Mouse (Mus musculus) stomach, embryonic 14.5 days (tissue): ENCODE results near the gene Ccdc102a. TPM values are rescaled to one million over a fixed set of nuclear protein-coding genes. Genes with fewer than 3 reads are reported as not detected.
"Not testable (repeated sequence)": the region's sequence is repeated elsewhere in the genome, so short reads cannot be mapped to it uniquely, and the experiment has no call there.

ENCODE experiments used
- ATAC-seq: fragments of 200-750 bp; cut with Nextera tagmentation; 2 replicates; pipeline ENCODE4 v1.8.0; 2017; ENCODE audit warnings: low read depth, moderate TSS enrichment; ENCODE audit not compliant: insufficient number of reproducible peaks, insufficient read depth, low FRiP score
- H3K27ac ChIP-seq: fragments of 300-500 bp; sonication (generic); 2 replicates; pipeline ENCODE4 v1.5.1; 2014; ENCODE audit warnings: mild to moderate bottlenecking, low read length, moderate library complexity, mixed read lengths
- H3K27me3 ChIP-seq: fragments of 300-500 bp; sonication (generic); 2 replicates; pipeline ENCODE4 v1.6.1; 2014; ENCODE audit warnings: low read length, control low read depth, mixed read lengths; ENCODE audit not compliant: control insufficient read depth, insufficient read depth
- H3K36me3 ChIP-seq: fragments of 300-500 bp; sonication (generic); 2 replicates; pipeline ENCODE4 v1.6.1; 2014; ENCODE audit warnings: mild to moderate bottlenecking, control low read depth, low read length, moderate library complexity, mixed read lengths; ENCODE audit not compliant: control insufficient read depth, insufficient read depth
- H3K4me1 ChIP-seq: fragments of 300-500 bp; sonication (generic); 2 replicates; pipeline ENCODE4 v1.6.1; 2014; ENCODE audit warnings: low read length, control low read depth, mixed read lengths; ENCODE audit not compliant: control insufficient read depth, insufficient read depth
- H3K4me2 ChIP-seq: fragments of 300-500 bp; sonication (generic); replicated peaks from 2 replicates; pipeline ENCODE4 v1.6.1; 2014; ENCODE audit warnings: low read depth, low read length, control low read depth
- H3K4me3 ChIP-seq: fragments of 300-500 bp; sonication (generic); 2 replicates; pipeline ENCODE4 v1.5.1; 2014; ENCODE audit warnings: low read depth, low read length, control low read depth
- H3K9ac ChIP-seq: fragments of 300-500 bp; sonication (generic); replicated peaks from 2 replicates; pipeline ENCODE4 v1.6.1; 2014; ENCODE audit warnings: low read depth, mild to moderate bottlenecking, control low read depth, low read length, moderate library complexity, mixed read lengths
- H3K9me3 ChIP-seq: fragments of 300-500 bp; sonication (generic); 2 replicates; pipeline ENCODE4 v1.6.1; 2016; ENCODE audit warnings: low read depth, low read length, control low read depth; ENCODE audit not compliant: control insufficient read depth
- WGBS: fragments of 180-500 bp; shearing (Covaris S2); extraction: QIAGEN DNeasy Blood & Tissue Kit; methylation state at CpG from one replicate; pipeline ENCODE4 v1.1.7; 2014; 5-methylcytosine and 5-hydroxymethylcytosine counted together
- polyA plus RNA-seq: library from polyadenylated mRNA; unstranded; fragments of >200 nt; fragmentation: Nextera tagmentation; extraction: Ambion mirVana; gene quantifications from 2 replicates; pipeline ENCODE4 v1.2.1, GENCODE M21; 2014

Gene Ccdc102a
- polyA plus RNA-seq, 1 experiment from 2014 or later, result 29.9 TPM

DNA sequence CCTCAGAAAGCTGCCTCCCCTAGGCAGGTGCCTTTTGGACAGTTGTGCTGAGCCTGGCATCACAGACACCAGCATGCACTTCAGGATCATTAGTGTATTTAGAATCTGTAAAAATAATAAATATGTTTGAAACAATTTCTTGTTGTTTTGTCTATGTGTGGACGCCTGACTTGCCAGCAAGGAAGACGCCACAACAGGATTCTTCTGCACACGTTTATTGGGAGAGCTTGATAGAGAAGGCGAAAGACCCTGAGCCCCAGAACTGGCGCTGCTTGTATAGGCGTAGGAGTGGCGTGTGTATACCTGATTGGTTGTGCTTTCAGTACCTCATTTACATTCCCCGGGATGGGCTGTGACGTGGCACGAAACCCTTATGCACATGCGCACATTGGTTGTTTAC lies 63.1 kb downstream of the Ccdc102a start:
- peaks cover 34% of the 10 kb centered on the region for H3K36me3 ChIP-seq
- not testable (repeated sequence) for H3K4me1 ChIP-seq, H3K9me3 ChIP-seq, H3K4me3 ChIP-seq, ATAC-seq, H3K27me3 ChIP-seq, H3K27ac ChIP-seq, H3K4me2 ChIP-seq, H3K9ac ChIP-seq
- 88% methylated on average over 11 of the region's 11 CpGs for WGBS

Other genes starting within 250 kb of the Ccdc102a start
- 65.6 and 70.4 TPM in 2 replicates for gene Pllp, start 221.8 kb downstream of the Ccdc102a start, polyA plus RNA-seq
- not detected in 2 replicates for gene Ccl22, start 172.5 kb downstream of the Ccdc102a start, polyA plus RNA-seq
- gene Cx3cl1, start 146.1 kb downstream of the Ccdc102a start, polyA plus RNA-seq, result 7.4 and 11.1 TPM in 2 replicates
- 0.56 TPM in 1 of 2 replicates, not detected in the other for gene Ccl17, start 107.6 kb downstream of the Ccdc102a start, polyA plus RNA-seq
- gene Coq9, start 79.8 kb downstream of the Ccdc102a start, polyA plus RNA-seq, result 73.2 and 80.4 TPM in 2 replicates
- gene Ciapin1, start 79.7 kb downstream of the Ccdc102a start, polyA plus RNA-seq, result 90.0 and 96.2 TPM in 2 replicates
- 150 and 159 TPM in 2 replicates for gene Polr2c, start 60.6 kb downstream of the Ccdc102a start, polyA plus RNA-seq
- gene Dok4, start 41.8 kb downstream of the Ccdc102a start, polyA plus RNA-seq, result 17.2 and 19.9 TPM in 2 replicates
- gene Adgrg5, start 5.6 kb upstream of the Ccdc102a start, polyA plus RNA-seq, result 0.25 and 0.36 TPM in 2 replicates
- gene Adgrg1, start 56.7 kb upstream of the Ccdc102a start, polyA plus RNA-seq, result 43.8 and 50.9 TPM in 2 replicates
- 3.8 and 4.5 TPM in 2 replicates for gene Adgrg3, start 99.6 kb upstream of the Ccdc102a start, polyA plus RNA-seq
- gene Drc7, start 137.0 kb upstream of the Ccdc102a start, polyA plus RNA-seq, result not detected in 2 replicates
- gene Katnb1, start 163.1 kb upstream of the Ccdc102a start, polyA plus RNA-seq, result 17.9 and 21.1 TPM in 2 replicates